Mouse (Mus musculus) CH12.LX (cell line): ENCODE measurements at regions not wholly inside any gene's neighbourhood (a gene's known extent, or its start where the extent isn't known, plus 50 kb on each side); places are given as distances from the start of the nearest gene placed in this dataset.

Experiments
- DNase-seq: peaks from one replicate; pipeline ENCODE4 v3.0.0-alpha.2; 2013; ENCODE audit errors: extremely low read depth
- H3K27ac ChIP-seq: 2 replicates; pipeline ENCODE4 v1.5.1; 2012; ENCODE audit warnings: low read depth, mild to moderate bottlenecking, control low read depth, moderate library complexity; ENCODE audit not compliant: insufficient read depth
- H3K27me3 ChIP-seq: replicated peaks from 2 replicates; pipeline ENCODE3; 2012; ENCODE audit warnings: inconsistent platforms
- H3K36me3 ChIP-seq, 2 experiments: replicated peaks in 1 of 2; 2 replicates each; pipeline versions ENCODE3 to v1.6.1; 2012; ENCODE audit warnings: inconsistent platforms in 1 of 2, low read length in 1 of 2, mild to moderate bottlenecking in 1 of 2, mixed read lengths in 1 of 2, moderate library complexity in 1 of 2; ENCODE audit not compliant: control insufficient read depth in 1 of 2, insufficient read depth in 1 of 2
- H3K4me1 ChIP-seq, 2 experiments: 2 replicates each; pipeline ENCODE4 v1.6.1; 2012; ENCODE audit warnings: inconsistent platforms in 1 of 2, moderate library complexity in 1 of 2; ENCODE audit not compliant: insufficient read depth in 2 of 2, control insufficient read depth in 1 of 2
- H3K4me2 ChIP-seq: 2 replicates; pipeline ENCODE4 v1.6.1; 2012; ENCODE audit warnings: low read depth, mild to moderate bottlenecking, control low read depth; ENCODE audit not compliant: poor library complexity, insufficient read depth, severe bottlenecking
- H3K4me3 ChIP-seq, 3 experiments: fragments of 150-350 bp in 1 of 3; sonication (generic) in 1 of 3; replicated peaks in 1 of 3; 2 replicates each; pipeline versions ENCODE3 to v1.5.1; 2011 to 2012; ENCODE audit warnings: low read depth in 2 of 3, low read length in 2 of 3, mild to moderate bottlenecking in 2 of 3, moderate library complexity in 2 of 3, control low read depth in 1 of 3, improper control_type of control experiment in 1 of 3, inconsistent platforms in 1 of 3, mixed read lengths in 1 of 3; ENCODE audit not compliant: poor library complexity in 1 of 3
- H3K79me2 ChIP-seq: replicated peaks from 2 replicates; pipeline ENCODE4 v1.6.1; 2012; ENCODE audit warnings: mild to moderate bottlenecking, moderate library complexity; ENCODE audit not compliant: control insufficient read depth, poor library complexity, insufficient read depth, severe bottlenecking; ENCODE audit errors: extremely low read depth
- H3K9ac ChIP-seq: 2 replicates; pipeline ENCODE4 v1.6.1; 2012; ENCODE audit warnings: low read depth, mild to moderate bottlenecking, control low read depth, moderate library complexity; ENCODE audit not compliant: insufficient read depth
- H3K9me3 ChIP-seq: replicated peaks from 2 replicates; pipeline ENCODE3; 2012; ENCODE audit warnings: low read length, inconsistent platforms, mixed read lengths
- BHLHE40 ChIP-seq: IDR thresholded peaks from 2 replicates; pipeline ENCODE4 v1.6.1; 2011; ENCODE audit warnings: mild to moderate bottlenecking, low read depth, low read length, improper control_type of control experiment
- CHD1 ChIP-seq: IDR thresholded peaks from 2 replicates; pipeline ENCODE4 v1.6.1; 2012; ENCODE audit warnings: low read depth, low read length, improper control_type of control experiment, inconsistent platforms
- ELF1 ChIP-seq: IDR thresholded peaks from 2 replicates; pipeline ENCODE4 v1.6.1; 2014; ENCODE audit warnings: low read depth, mild to moderate bottlenecking, inconsistent platforms, low read length, improper control_type of control experiment
- ETS1 ChIP-seq: conservative IDR thresholded peaks from 2 replicates; pipeline ENCODE4 v1.6.1; 2012; ENCODE audit warnings: low read depth, mild to moderate bottlenecking, inconsistent platforms, low read length, improper control_type of control experiment, moderate library complexity
- GABPA ChIP-seq: IDR thresholded peaks from 2 replicates; pipeline ENCODE4 v1.6.1; 2012; ENCODE audit warnings: low read depth, low read length, improper control_type of control experiment, inconsistent platforms; ENCODE audit not compliant: insufficient replicate concordance
- HCFC1 ChIP-seq: IDR thresholded peaks from 2 replicates; pipeline ENCODE4 v1.6.1; 2012; ENCODE audit warnings: low read depth, mild to moderate bottlenecking, inconsistent platforms, low read length, improper control_type of control experiment
- JUN ChIP-seq: IDR thresholded peaks from 2 replicates; pipeline ENCODE4 v1.6.1; 2011; ENCODE audit warnings: low read depth, mild to moderate bottlenecking, low read length, improper control_type of control experiment, moderate library complexity; ENCODE audit not compliant: insufficient read depth
- MXI1 ChIP-seq: IDR thresholded peaks from 2 replicates; pipeline ENCODE4 v1.6.1; 2011; ENCODE audit warnings: mild to moderate bottlenecking, low read depth, low read length, improper control_type of control experiment
- NELFE ChIP-seq: IDR thresholded peaks from 2 replicates; pipeline ENCODE4 v1.6.1; 2011; ENCODE audit warnings: low read depth, low read length, improper control_type of control experiment
- PAX5 ChIP-seq: IDR thresholded peaks from 2 replicates; pipeline ENCODE4 v1.6.1; 2012; ENCODE audit warnings: low read length, inconsistent platforms, mixed read lengths
- POLR2A ChIP-seq: IDR thresholded peaks from 2 replicates; pipeline ENCODE4 v1.6.1; 2011; ENCODE audit warnings: low read depth, mild to moderate bottlenecking, improper control_type of control experiment, low read length
- RCOR1 ChIP-seq: conservative IDR thresholded peaks from 2 replicates; pipeline ENCODE4 v1.6.1; 2012; ENCODE audit warnings: low read depth, mild to moderate bottlenecking, inconsistent platforms, low read length, improper control_type of control experiment
- TBP ChIP-seq: conservative IDR thresholded peaks from 2 replicates; pipeline ENCODE4 v1.6.1; 2011; ENCODE audit warnings: low read depth, low read length, improper control_type of control experiment
- UBTF ChIP-seq: IDR thresholded peaks from 2 replicates; pipeline ENCODE4 v1.6.1; 2012; ENCODE audit warnings: low read depth, mild to moderate bottlenecking, inconsistent platforms, low read length, improper control_type of control experiment, moderate library complexity
- USF1 ChIP-seq: IDR thresholded peaks from 2 replicates; pipeline ENCODE4 v1.6.1; 2014; ENCODE audit warnings: low read depth, mild to moderate bottlenecking, inconsistent platforms, low read length, improper control_type of control experiment
- ZNF384 ChIP-seq: IDR thresholded peaks from 2 replicates; pipeline ENCODE4 v1.6.1; 2012; ENCODE audit warnings: low read depth, low read length, improper control_type of control experiment, inconsistent platforms
- dilution Hi-C: fragments of 300-500 bp; cut with MboI; formaldehyde crosslinking; loops from 2 replicates; pipeline ENCODE4 v1.14.3; 2020; ENCODE audit warnings: low sequenced_read_pairs; ENCODE audit not compliant: extremely low pct_unique_long_range_greater_than_20kb, extremely low pct_ligation_motif_present
- in situ Hi-C: fragments of 300-500 bp; cut with MboI; formaldehyde crosslinking; loops from 3 replicates; pipeline ENCODE4 v1.14.3; 2019; ENCODE audit warnings: low sequenced_read_pairs, low pct_ligation_motif_present, low pct_unique_long_range_greater_than_20kb, mixed read lengths

GRCm38 (mm10) chr11:24349967-24350643, 272.2 kb downstream of the Bcl11a start:
- dilution Hi-C loops, result no loop called here

GRCm38 (mm10) chr11:24350839-24351238, 273.0 kb downstream of the Bcl11a start:
- H3K4me1 ChIP-seq, result peaks cover 0 to 4% of the 10 kb centered on the region in 2 experiments; a peak in 1 of 4 replicates
- H3K79me2 ChIP-seq, result no peaks in the 10 kb centered on the region
- TF ChIP-seq RCOR1, result no peak
- no peak for TF ChIP-seq NELFE
- TF ChIP-seq HCFC1, result no peak
- no peak for TF ChIP-seq JUN
- no peak for TF ChIP-seq TBP
- TF ChIP-seq BHLHE40, result no peak
- TF ChIP-seq POLR2A, result no peak
- TF ChIP-seq, all 38 proteins: peak for 0
- Histone ChIP-seq H3K9me3 (no peaks in the 10 kb centered on the region), H3K27ac (no peak overlapping the region), H3K9ac (no peak overlapping the region), H3K4me2 (no peak overlapping the region), H3K27me3 (no peaks in the 10 kb centered on the region), H3K36me3 (no peaks in the 10 kb centered on the region), H3K4me3 (no peak overlapping the region)
- in situ Hi-C loops (no loop called here), dilution Hi-C loops (no loop called here)
- DNase-seq, result no peak

More at GRCm38 (mm10) chr11:24349967-24350643, 272.2 kb downstream of the Bcl11a start:
- Histone ChIP-seq H3K27me3 (no peaks in the 10 kb centered on the region), H3K36me3 (no peaks in the 10 kb centered on the region), H3K27ac (no peak overlapping the region), H3K4me3 (no peak overlapping the region), H3K9ac (no peak overlapping the region), H3K4me1 (peaks cover 0 to 6% of the 10 kb centered on the region in 2 experiments; a peak in 2 of 4 replicates), H3K79me2 (no peaks in the 10 kb centered on the region), H3K4me2 (no peak overlapping the region), H3K9me3 (no peaks in the 10 kb centered on the region)
- no peak for DNase-seq
- in situ Hi-C loops, result no loop called here
- no peak for TF ChIP-seq CHD1
- TF ChIP-seq UBTF, result no peak
- TF ChIP-seq ETS1, result no peak
- no peak for TF ChIP-seq GABPA
- no peak for TF ChIP-seq ELF1
- TF ChIP-seq PAX5, result no peak
- TF ChIP-seq ZNF384, result no peak
- no peak for TF ChIP-seq NELFE
- no peak for TF ChIP-seq USF1
- no peak for TF ChIP-seq MXI1
